Mouse (Mus musculus) E14TG2a.4 (cell line): ENCODE results near the gene Sik3.

ENCODE experiments used
- CTCF ChIP-seq: conservative IDR thresholded peaks from 2 replicates; pipeline ENCODE4 v1.5.1; 2014; ENCODE audit warnings: low read length
- NANOG ChIP-seq: IDR thresholded peaks from 2 replicates; pipeline ENCODE4 v1.6.1; 2014; ENCODE audit warnings: borderline replicate concordance, low read length, mixed read lengths
- POU5F1 ChIP-seq: IDR thresholded peaks from 2 replicates; pipeline ENCODE4 v1.6.1; 2014; ENCODE audit warnings: low read length, borderline replicate concordance

- TF ChIP-seq CTCF, result no peak
- TF ChIP-seq NANOG, result no peak
- no peak for TF ChIP-seq POU5F1
Observed at GRCm38 (mm10) chr9:46069013-46069412, 56.4 kb downstream of the Sik3 start.
